Mouse (Mus musculus) forebrain, embryonic 10.5 days (tissue): Measurements from ENCODE around the gene Zbtb43. TPM values are rescaled to one million over a fixed set of nuclear protein-coding genes. Genes with fewer than 3 reads are reported as not detected.

Source experiments
- DNase-seq: peaks from one replicate; pipeline ENCODE4 v3.0.0-alpha.2; 2017; ENCODE audit warnings: low spot score; ENCODE audit errors: extremely low spot score
- H3K27ac ChIP-seq: fragments of 300-500 bp; sonication (generic); 2 replicates; pipeline ENCODE4 v1.5.1; 2016; ENCODE audit warnings: mild to moderate bottlenecking
- H3K27me3 ChIP-seq: fragments of 300-500 bp; sonication (generic); 2 replicates; pipeline ENCODE4 v1.6.1; 2016; ENCODE audit warnings: mild to moderate bottlenecking; ENCODE audit not compliant: poor library complexity, severe bottlenecking
- H3K36me3 ChIP-seq: fragments of 300-500 bp; sonication (generic); replicated peaks from 2 replicates; pipeline ENCODE4 v1.6.1; 2016; ENCODE audit warnings: mild to moderate bottlenecking, moderate library complexity
- H3K4me1 ChIP-seq: fragments of 300-500 bp; sonication (generic); 2 replicates; pipeline ENCODE4 v1.6.1; 2016
- H3K4me3 ChIP-seq: fragments of 300-500 bp; sonication (generic); 2 replicates; pipeline ENCODE4 v1.5.1; 2016; ENCODE audit warnings: mild to moderate bottlenecking, moderate library complexity
- H3K9me3 ChIP-seq: fragments of 300-500 bp; sonication (generic); 2 replicates; pipeline ENCODE4 v1.6.1; 2016; ENCODE audit warnings: mild to moderate bottlenecking, moderate library complexity
- WGBS: fragments of 180-500 bp; shearing (Covaris S2); methylation state at CpG from one replicate; pipeline ENCODE4 v1.1.7; 2016; 5-methylcytosine and 5-hydroxymethylcytosine counted together
- polyA plus RNA-seq: library from polyadenylated mRNA; unstranded; fragments of >200 nt; fragmentation: Nextera tagmentation; extraction: Ambion mirVana; gene quantifications from 2 replicates; pipeline ENCODE4 v1.2.1, GENCODE M21; 2016

Zbtb43 gene
- 19.8 and 19.9 TPM in 2 replicates for polyA plus RNA-seq

DNA sequence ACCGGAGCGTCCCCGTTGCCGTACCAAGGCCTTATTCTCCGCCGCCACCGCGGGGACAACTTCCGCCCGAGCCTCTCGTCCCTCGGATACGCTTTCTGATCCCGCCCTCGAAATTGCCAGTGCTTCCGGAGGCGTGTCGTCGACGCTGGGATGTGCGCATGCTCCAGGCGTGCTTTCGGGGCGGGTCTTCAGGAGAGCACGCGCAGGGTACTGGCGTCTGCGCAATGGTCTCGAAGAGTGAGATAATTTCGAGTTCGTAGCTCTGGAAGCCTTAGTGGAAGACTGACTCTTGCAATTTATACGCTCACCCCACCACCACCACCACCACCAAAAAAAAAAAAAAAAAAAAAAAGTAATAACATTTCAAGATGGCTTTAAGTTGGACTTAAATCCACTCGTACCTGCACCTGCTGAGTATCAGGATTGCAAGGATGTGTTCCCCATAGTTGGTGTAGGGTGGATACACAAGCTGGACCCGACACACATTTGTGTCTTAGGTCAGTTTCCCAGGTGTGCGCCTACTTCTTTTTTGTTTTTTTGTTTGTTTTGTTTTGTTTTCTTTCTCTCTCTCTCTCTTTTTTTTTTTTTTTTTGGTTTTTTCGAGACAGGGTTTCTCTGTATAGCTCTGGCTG is at the start of gene Zbtb43:
Zbtb43 (minus strand) TSS at position 94 of the 632 bp plus-strand sequence.
- H3K27me3 ChIP-seq, result no peaks in the 10 kb centered on the region
- WGBS, result 5% methylated on average over 36 of the region's 36 CpGs

DNA sequence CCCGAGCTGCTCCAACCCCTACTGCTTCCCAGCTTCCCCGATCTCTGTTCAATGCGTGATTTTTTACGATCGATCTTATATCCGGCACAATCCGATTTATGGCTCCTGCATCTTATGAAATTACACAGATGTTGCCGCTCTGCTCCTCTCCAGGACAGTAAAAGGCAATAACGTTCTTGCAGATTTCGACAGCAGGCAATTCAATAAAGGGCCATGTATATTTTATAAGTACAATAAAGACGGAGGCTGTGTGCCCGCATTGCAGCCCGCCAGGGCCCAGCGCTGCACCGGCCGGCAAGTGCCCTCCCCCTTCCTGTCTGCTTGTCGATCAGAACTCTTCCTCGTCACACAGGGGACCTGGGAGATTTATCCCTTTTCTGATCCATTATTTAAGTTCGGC is 47.5 kb upstream of the Zbtb43 start:
- DNase-seq, result no peak
- Histone ChIP-seq H3K4me3 (no peak overlapping the region), H3K9me3 (no peaks in the 10 kb centered on the region), H3K27ac (no peak overlapping the region), H3K36me3 (no peaks in the 10 kb centered on the region), H3K27me3 (0 out of 2 replicates have a peak, but pooled peaks cover 3% of the 10 kb centered on the region), H3K4me1 (no peaks in the 10 kb centered on the region)
- WGBS, result 84% methylated on average over 19 of the region's 19 CpGs

More for the DNA sequence above, at the start of gene Zbtb43:
- peak; percentile 96 for DNase-seq
- Histone ChIP-seq H3K4me1 (peaks cover 28% of the 10 kb centered on the region), H3K4me3 (peak within 1 kb of the TSS; percentile 98), H3K9me3 (0 out of 2 replicates have a peak, but pooled peaks cover 3% of the 10 kb centered on the region), H3K36me3 (peaks cover 14% of the 10 kb centered on the region), H3K27ac (peak within 1 kb of the TSS; percentile 93)

DNA sequence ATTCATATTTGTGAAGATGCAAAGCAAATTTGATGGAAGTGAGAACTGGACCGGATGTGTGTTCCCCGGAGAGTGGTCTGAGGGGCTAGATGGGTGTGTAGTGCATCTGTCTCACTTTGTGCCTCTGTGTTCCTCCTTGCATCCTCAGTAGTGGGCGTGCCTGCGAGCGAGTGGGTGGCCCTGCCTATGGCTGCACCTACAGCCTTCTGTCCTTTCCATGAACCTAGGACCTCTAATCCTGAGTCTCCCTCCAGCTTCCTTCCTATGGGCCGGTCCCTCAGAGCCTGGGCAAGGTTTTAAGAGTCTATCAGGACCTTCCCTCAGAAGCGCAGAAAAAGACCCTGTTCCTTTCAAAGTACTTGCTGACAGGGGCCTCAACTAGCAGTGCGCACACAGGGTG is 47.1 kb upstream of the Zbtb43 start:
- Histone ChIP-seq H3K9me3 (no peaks in the 10 kb centered on the region), H3K36me3 (no peaks in the 10 kb centered on the region), H3K27me3 (0 out of 2 replicates have a peak, but pooled peaks cover 3% of the 10 kb centered on the region), H3K27ac (no peak overlapping the region), H3K4me1 (no peaks in the 10 kb centered on the region), H3K4me3 (no peak overlapping the region)
- 92% methylated on average over 8 of the region's 8 CpGs for WGBS
- no peak for DNase-seq

DNA sequence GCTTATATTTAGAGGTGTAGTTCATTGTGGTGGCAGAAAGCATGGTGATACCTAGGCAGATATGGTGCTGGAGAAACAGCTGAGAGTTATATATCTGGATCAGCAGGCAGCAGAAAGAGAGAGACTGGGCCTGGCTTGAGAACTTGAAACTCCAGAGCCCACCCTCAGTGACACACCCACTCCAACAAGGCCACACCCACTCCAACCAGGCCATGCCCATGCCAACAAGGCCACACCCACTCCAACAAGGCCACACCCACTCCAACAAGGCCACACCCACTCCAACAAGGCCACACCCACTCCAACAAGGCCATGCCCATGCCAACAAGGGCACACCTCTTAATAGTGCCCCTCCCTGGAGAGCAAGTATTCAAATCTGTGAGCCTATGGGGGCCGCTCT is 42.4 kb upstream of the Zbtb43 start:
- no peak for DNase-seq
- no peaks in the 10 kb centered on the region for H3K4me1 ChIP-seq
- H3K36me3 ChIP-seq, result no peaks in the 10 kb centered on the region
- 94% methylated on average over 1 of the region's 1 CpGs for WGBS
- H3K27me3 ChIP-seq, result no peaks in the 10 kb centered on the region
- no peak overlapping the region for H3K4me3 ChIP-seq
- H3K27ac ChIP-seq, result no peak overlapping the region
- no peaks in the 10 kb centered on the region for H3K9me3 ChIP-seq

DNA sequence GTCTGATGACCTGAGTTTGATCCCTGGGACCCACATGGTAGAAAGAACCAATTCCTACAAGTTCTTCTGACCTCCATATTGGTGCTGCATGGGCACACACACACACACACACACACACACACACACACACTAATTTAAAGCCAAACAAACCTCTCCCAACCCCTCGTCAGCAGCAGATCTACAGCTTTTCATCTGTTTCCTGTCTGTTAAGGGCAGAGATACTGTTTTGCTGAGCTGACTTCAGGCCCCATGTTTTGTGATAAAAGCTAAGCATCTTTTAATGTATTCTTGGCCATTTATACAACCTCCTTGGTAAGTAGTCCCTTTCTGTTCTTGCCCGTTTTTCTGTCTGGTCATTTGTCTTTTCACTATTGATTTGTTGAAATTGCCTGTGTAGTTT is 34.2 kb upstream of the Zbtb43 start:
- no peaks in the 10 kb centered on the region for H3K27me3 ChIP-seq
- DNase-seq, result no peak
- H3K4me3 ChIP-seq, result no peak overlapping the region
- WGBS, result 61% methylated on average over 2 of the region's 2 CpGs
- no peak overlapping the region for H3K27ac ChIP-seq
- H3K9me3 ChIP-seq, result peaks cover 9% of the 10 kb centered on the region
- peaks cover 4% of the 10 kb centered on the region; the same call in 1 of the 2 replicates for H3K4me1 ChIP-seq
- H3K36me3 ChIP-seq, result no peaks in the 10 kb centered on the region

DNA sequence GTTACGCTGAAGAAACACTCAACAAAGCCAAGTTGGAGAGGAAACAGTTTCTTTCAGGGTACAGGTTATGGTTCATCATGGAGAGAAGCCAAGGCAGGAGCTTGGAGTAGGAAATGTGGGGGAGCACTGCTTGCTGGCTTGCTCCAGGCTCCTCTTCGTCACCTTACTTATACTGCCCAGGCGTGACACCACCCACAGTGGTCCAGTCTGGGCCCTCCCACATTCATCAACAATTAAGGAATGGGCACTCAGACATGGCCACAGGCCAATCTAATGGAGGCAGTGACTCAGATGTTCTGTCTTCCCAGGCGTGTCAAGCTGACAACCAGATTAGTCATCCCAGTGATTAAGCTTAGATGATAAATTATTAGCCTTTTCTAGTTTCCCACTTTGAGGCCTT is 29.9 kb upstream of the Zbtb43 start:
- Histone ChIP-seq H3K36me3 (no peaks in the 10 kb centered on the region), H3K4me3 (no peak overlapping the region), H3K4me1 (peaks cover 2% of the 10 kb centered on the region; the same call in 1 of the 2 replicates), H3K27me3 (no peaks in the 10 kb centered on the region), H3K27ac (no peak overlapping the region), H3K9me3 (peaks cover 9% of the 10 kb centered on the region)
- 89% methylated on average over 4 of the region's 4 CpGs for WGBS
- DNase-seq, result no peak

DNA sequence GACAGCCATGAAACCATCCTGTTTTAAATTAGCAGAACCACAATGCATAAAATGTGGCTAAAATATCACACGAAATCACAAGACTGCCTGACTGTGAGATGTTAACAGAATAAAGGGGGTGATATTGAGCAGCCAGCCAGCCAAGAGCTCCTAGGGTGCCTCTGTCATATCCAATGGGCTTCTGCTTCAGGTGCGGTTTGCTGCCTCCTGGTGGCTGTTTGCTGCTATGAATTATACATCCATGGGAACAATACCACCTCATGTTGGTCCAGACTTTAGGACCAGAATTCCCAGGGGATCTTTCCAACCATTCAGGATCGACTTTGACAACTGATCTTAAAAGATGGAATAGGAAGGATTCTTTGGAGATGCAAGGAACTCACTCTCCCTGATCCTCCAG is 27.3 kb upstream of the Zbtb43 start:
- no peak for DNase-seq
- no peak overlapping the region for H3K4me3 ChIP-seq

DNA sequence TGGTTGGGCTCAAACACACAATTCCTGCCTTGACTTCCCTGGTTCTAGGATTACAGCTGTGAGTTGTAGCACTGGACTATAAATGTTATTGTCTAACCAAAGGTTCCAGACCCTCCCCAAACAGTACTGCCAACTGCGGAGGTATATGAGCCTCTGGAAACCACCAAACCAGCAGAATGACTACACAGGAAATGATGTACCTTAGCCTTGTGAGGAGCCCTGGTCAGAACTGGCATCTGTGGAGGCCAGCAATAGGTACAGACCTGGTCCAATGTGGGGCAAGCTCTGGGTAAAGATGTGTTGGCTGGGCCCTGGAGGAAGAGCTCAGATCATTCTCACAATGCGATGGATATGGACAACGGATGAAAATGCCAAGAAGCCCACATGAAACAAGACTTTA is 23.7 kb upstream of the Zbtb43 start:
- no peak overlapping the region for H3K27ac ChIP-seq
- no peak for DNase-seq
- H3K4me1 ChIP-seq, result no peaks in the 10 kb centered on the region
- H3K27me3 ChIP-seq, result peaks cover 28% of the 10 kb centered on the region
- no peak overlapping the region for H3K4me3 ChIP-seq
- H3K36me3 ChIP-seq, result no peaks in the 10 kb centered on the region
- 93% methylated on average over 3 of the region's 3 CpGs for WGBS
- H3K9me3 ChIP-seq, result no peaks in the 10 kb centered on the region

More for the DNA sequence above, 27.3 kb upstream of the Zbtb43 start:
- H3K9me3 ChIP-seq, result peaks cover 9% of the 10 kb centered on the region
- peaks cover 5% of the 10 kb centered on the region for H3K27me3 ChIP-seq
- H3K27ac ChIP-seq, result no peak overlapping the region
- 45% methylated on average over 3 of the region's 3 CpGs for WGBS
- no peaks in the 10 kb centered on the region for H3K4me1 ChIP-seq
- H3K36me3 ChIP-seq, result no peaks in the 10 kb centered on the region

DNA sequence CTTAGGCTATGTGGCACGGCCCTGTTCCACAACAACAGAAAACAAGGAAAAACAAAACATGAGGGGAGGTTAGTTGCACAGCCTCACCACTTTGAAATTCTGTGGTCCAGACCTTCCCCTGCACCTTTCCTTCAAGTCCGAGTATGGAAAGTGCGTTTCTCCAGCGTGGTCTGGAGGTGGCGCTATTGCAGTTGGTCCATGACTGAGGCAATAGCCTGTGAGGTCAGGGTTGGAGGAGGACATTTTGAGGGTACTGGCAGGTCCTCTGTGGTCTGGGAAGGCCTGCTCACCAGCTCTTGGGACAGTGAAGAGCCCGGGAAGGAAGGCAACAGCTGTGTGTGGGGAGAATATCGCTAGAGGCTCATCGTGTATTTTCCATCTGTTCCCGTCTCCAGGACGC is 21.2 kb upstream of the Zbtb43 start:
- Histone ChIP-seq H3K36me3 (no peaks in the 10 kb centered on the region), H3K27ac (no peak overlapping the region), H3K27me3 (peaks cover 44% of the 10 kb centered on the region), H3K9me3 (no peaks in the 10 kb centered on the region), H3K4me1 (no peaks in the 10 kb centered on the region), H3K4me3 (no peak overlapping the region)
- WGBS, result 60% methylated on average over 10 of the region's 10 CpGs
- no peak for DNase-seq

DNA sequence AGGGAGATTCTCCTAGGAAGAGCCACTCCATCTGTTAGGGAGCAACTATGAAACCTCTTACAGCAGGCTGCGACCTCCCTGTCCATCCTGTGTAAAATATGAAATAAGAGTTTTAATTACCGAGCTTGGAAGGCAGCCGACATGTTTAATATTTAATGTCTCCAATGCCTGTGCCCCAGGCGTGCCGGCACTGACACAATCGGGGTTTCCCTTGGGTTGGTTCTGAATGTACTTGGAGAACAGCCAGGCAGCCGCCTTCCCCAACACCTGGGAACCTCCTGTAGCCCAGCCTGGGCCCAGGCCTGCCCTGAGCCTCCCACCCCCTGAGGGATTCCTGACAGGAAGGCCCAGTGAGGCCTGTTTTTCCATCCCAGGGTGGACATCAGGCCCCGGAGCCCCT is 19.0 kb upstream of the Zbtb43 start:
- H3K4me1 ChIP-seq, result 0 out of 2 replicates have a peak, but pooled peaks cover 2% of the 10 kb centered on the region
- DNase-seq, result no peak
- H3K36me3 ChIP-seq, result no peaks in the 10 kb centered on the region
- H3K27me3 ChIP-seq, result peaks cover 44% of the 10 kb centered on the region
- 81% methylated on average over 8 of the region's 8 CpGs for WGBS
- H3K9me3 ChIP-seq, result no peaks in the 10 kb centered on the region
- no peak overlapping the region for H3K4me3 ChIP-seq
- H3K27ac ChIP-seq, result no peak overlapping the region

DNA sequence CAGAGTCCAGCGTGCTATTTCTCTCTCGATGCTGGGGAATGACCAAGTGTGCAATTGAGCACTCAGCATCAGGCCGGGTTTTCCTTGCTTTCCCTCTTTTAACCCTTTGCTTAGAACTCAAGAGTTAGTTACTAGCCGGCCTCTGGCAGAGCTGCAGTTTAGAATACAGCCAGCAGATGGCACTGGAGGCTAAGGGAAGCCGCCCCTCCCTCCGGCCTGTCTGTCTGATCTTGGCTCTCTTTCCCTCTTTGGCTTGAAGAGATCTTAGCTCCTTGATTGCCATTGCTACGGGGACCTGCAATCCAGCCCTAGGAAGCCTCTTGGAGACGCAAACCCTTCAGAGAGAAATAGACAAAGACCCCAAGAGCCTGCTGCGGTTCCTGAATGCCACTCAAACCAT is 18.5 kb upstream of the Zbtb43 start:
- no peaks in the 10 kb centered on the region for H3K9me3 ChIP-seq
- DNase-seq, result peak; percentile 81
- 9% methylated on average over 9 of the region's 9 CpGs for WGBS

DNA sequence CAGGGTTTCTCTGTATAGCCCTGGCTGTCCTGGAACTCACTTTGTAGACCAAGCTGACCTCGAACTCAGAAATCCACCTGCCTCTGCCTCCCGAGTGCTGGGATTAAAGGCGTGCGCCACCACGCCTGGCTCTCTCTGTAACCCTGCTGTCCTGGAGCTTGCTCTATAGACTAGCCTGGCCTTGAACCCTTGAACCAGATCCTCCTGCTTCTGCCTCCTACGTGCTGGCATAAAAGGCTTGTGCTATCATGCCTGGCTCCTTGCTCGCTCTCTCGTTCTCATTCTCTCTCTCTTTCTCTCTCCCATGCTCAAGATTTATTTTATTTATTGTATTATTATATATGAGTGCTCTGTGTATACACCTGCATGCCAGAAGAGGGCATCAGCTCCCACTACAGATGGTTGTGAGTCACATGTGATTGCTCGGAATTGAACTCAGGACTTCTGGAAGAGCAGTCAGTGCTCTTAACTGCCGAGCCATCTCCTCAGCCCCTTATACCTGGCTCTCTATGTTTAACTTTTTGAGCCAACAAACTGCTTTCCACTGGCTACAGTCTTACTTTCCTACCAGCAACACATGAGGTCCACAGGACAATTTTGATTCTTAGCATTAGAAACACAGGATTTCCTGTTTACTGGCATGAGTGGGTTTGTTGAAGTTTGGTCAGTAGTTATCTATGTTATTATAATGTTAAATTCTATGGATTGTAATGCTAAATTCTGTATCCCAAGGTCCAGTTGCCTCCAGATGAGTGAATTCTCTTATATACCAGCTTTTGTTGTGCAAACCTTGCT is 9.8 kb upstream of the Zbtb43 start:
- peaks cover 11% of the 10 kb centered on the region for H3K4me1 ChIP-seq
- DNase-seq, result no peak
- H3K9me3 ChIP-seq, result no peaks in the 10 kb centered on the region
- 90% methylated on average over 10 of the region's 10 CpGs for WGBS
- H3K27ac ChIP-seq, result no peak overlapping the region
- H3K4me3 ChIP-seq, result no peak overlapping the region
- H3K36me3 ChIP-seq, result no peaks in the 10 kb centered on the region
- H3K27me3 ChIP-seq, result no peaks in the 10 kb centered on the region

More for the DNA sequence above, 18.5 kb upstream of the Zbtb43 start:
- Histone ChIP-seq H3K4me1 (0 out of 2 replicates have a peak, but pooled peaks cover 4% of the 10 kb centered on the region), H3K36me3 (no peaks in the 10 kb centered on the region), H3K27ac (no peak overlapping the region), H3K4me3 (no peak overlapping the region), H3K27me3 (peaks cover 44% of the 10 kb centered on the region)

DNA sequence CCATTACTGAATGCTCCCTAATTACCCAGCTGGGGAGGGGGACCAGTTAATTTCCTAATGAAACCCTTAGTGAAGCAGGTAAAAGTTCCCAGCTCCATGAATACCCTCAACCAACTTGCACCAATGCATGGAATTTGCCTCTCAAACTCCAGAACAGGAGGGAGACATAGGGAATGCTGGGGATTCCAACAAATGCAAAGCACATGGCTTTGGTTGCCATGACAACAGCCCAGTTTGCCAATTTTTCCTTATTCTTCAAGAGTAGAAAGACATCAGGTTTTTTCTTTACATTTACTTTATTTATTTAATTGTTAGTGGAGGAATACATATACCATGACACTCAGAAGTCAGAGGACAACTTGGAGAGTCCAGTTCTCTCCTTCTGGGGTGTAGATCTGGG is 7.6 kb upstream of the Zbtb43 start:
- Histone ChIP-seq H3K27ac (no peak overlapping the region), H3K36me3 (no peaks in the 10 kb centered on the region), H3K4me3 (no peak overlapping the region), H3K9me3 (0 out of 2 replicates have a peak, but pooled peaks cover 3% of the 10 kb centered on the region), H3K27me3 (no peaks in the 10 kb centered on the region), H3K4me1 (peaks cover 7% of the 10 kb centered on the region)
- no peak for DNase-seq
